Mouse (Mus musculus) embryo, embryonic 9.5 days (tissue): Measurements from ENCODE around the gene Gm21973.

Experiments
- DNase-seq: peaks from one replicate; pipeline ENCODE4 v3.0.0-alpha.2; 2017; ENCODE audit errors: extremely low spot score

Gene Gm21973

DNA sequence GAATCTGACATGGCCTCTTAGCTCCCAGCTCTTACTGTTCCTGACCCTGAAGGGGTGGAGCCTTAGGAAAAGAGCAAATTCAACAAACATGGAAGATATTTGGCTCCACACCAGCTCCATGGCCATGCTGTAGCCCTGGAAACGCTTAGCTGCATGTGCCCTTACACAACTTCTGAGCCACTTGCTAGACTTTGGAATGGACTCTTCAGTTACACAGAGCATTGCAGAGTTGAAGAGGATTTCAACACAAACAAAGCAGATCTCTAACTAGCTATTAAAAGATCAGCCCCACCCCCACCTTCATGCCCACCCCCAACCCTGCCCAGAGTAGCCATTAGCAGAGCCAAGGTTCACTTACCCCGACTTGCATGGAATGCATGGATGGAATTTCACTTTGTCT, 74.6 kb downstream of the Gm21973 start:
- DNase-seq = no peak

GRCm38 (mm10) chr15:10400415-10400814, 75.2 kb downstream of the Gm21973 start:
- DNase-seq = peak; percentile 20

DNA sequence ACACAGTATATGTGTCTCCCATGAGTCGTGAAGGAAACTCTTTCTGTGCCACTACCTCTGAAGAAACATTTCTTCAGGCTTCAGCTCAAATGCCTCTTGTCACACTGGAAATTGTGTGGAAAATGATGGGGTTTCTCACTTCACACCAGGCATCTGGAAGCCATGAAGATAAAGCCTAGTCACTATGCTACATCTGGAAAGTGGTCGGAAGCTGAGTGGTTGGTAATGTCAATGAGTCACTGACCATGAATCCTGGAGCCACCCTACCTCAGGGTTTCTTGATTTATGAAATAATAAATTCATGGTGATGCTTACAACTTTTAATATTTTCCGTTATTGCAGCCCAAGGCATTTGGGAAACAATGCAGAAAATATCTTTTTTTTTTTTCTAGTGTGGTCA, 84.7 kb downstream of the Gm21973 start:
- no peak for DNase-seq

- no peak for DNase-seq
Observed at GRCm38 (mm10) chr15:10410881-10411280, 85.7 kb downstream of the Gm21973 start.

- DNase-seq = no peak
Observed at GRCm38 (mm10) chr15:10413656-10414055, 88.5 kb downstream of the Gm21973 start.

- peak; percentile 33 for DNase-seq
Observed at GRCm38 (mm10) chr15:10421138-10421784, 96.1 kb downstream of the Gm21973 start.

GRCm38 (mm10) chr15:10421785-10422144, 96.6 kb downstream of the Gm21973 start:
- DNase-seq = no peak
